ENCODE assay signal across 9 mouse cellular contexts in genomic region chr14:33959341-33959740, GRCm38 (mm10). TPM values are rescaled to one million over a fixed set of nuclear protein-coding genes. Genes with fewer than 3 reads are reported as not detected.
DNase-seq lines count a peak whose midpoint lies in the region; ATAC-seq and TF ChIP-seq lines count a peak whose summit lies in the region.
"Had no signal": no experiment of that assay in that cellular context is flagged by ENCODE, and none has a peak within 500 bp of the region (broad histone marks: within the 10 kb centered on the region; RNA-seq: fewer than 3 reads in every experiment).

No protein-coding gene starts in this region.

- no peaks in the 10 kb centered on the region for H3K27me3 ChIP-seq in hindbrain, embryonic 11.5 days (ENCODE audit: control insufficient read depth, insufficient read depth, low read length)
- H3K27me3 ChIP-seq in hindbrain, embryonic 12.5 days: no peaks in the 10 kb centered on the region
- H3K27me3 ChIP-seq in CH12.LX (replicated peaks): no peaks in the 10 kb centered on the region
- H3K27me3 ChIP-seq in midbrain, postnatal 0 days (ENCODE audit: insufficient read depth, low read length): no peaks in the 10 kb centered on the region

- no peak overlapping the region for H3K27ac ChIP-seq in hindbrain, embryonic 11.5 days (ENCODE audit: low read depth, low read length)
- no peak overlapping the region for H3K27ac ChIP-seq in hindbrain, embryonic 12.5 days
- H3K27ac ChIP-seq in CH12.LX (ENCODE audit: insufficient read depth, low read depth): no peak overlapping the region
- no peak overlapping the region for H3K27ac ChIP-seq in midbrain, postnatal 0 days (ENCODE audit: low read depth, low read length)
- H3K27ac ChIP-seq: limb, embryonic 13.5 days had no signal

- H3K79me2 ChIP-seq in CH12.LX (replicated peaks; ENCODE audit: control insufficient read depth, extremely low read depth, insufficient read depth, poor library complexity, severe bottlenecking): no peaks in the 10 kb centered on the region

- TF ChIP-seq POLR2A in CH12.LX (IDR thresholded peaks at IDR 0.05; ENCODE audit: low read depth, low read length): no peak
- no peak for TF ChIP-seq POLR2A in brain, embryonic 14.5 days (IDR thresholded peaks at IDR 0.05; ENCODE audit: borderline replicate concordance, extremely low read depth, insufficient read depth, insufficient read length, poor library complexity, severe bottlenecking)

- 12% methylated on average over 9 of the region's 9 CpGs for WGBS in hindbrain, embryonic 11.5 days
- 19% methylated on average over 9 of the region's 9 CpGs for WGBS in hindbrain, embryonic 12.5 days
- 14% methylated on average over 9 of the region's 9 CpGs for WGBS in large intestine, adult 2 months
- 21% methylated on average over 9 of the region's 9 CpGs for WGBS in midbrain, postnatal 0 days

- peak; percentile 74 to 80 for TF ChIP-seq CTCF in CH12.LX (conservative IDR thresholded peaks at IDR 0.05 in 1 of 2, IDR thresholded peaks at IDR 0.05 in 1 of 2; ENCODE audit: low read depth in 2 of 2, low read length in 2 of 2)
- TF ChIP-seq CTCF in brain, embryonic 14.5 days (IDR thresholded peaks at IDR 0.05; ENCODE audit: borderline replicate concordance, extremely low read depth, insufficient read depth, insufficient read length): peak; percentile 79
- peak; percentile 78 for TF ChIP-seq CTCF in midbrain, postnatal 0 days (IDR thresholded peaks at IDR 0.05)

- no peak for TF ChIP-seq EP300 in CH12.LX (IDR thresholded peaks at IDR 0.05; ENCODE audit: low read length)

- peak; percentile 78 for DNase-seq in hindbrain, embryonic 11.5 days (ENCODE audit: low spot score)
- peak; percentile 48 for DNase-seq in CH12.LX (ENCODE audit: extremely low read depth)
- peak; percentile 63 for DNase-seq in brain, embryonic 14.5 days (ENCODE audit: low read depth)
- DNase-seq in fibroblast of lung, adult 2 months (ENCODE audit: low read depth): peak; percentile 5
- peak; percentile 8 for DNase-seq in large intestine, adult 2 months (ENCODE audit: low read depth, low spot score)
- peak; percentile 72 for DNase-seq in midbrain, postnatal 0 days (ENCODE audit: low spot score)
- DNase-seq in spleen, adult 12 weeks (ENCODE audit: low spot score): no peak

- H3K4me1 ChIP-seq in hindbrain, embryonic 11.5 days (replicated peaks; ENCODE audit: control insufficient read depth, insufficient read depth, low read length): no peaks in the 10 kb centered on the region
- H3K4me1 ChIP-seq in hindbrain, embryonic 12.5 days: no peaks in the 10 kb centered on the region
- H3K4me1 ChIP-seq in CH12.LX (ENCODE audit: control insufficient read depth in 1 of 2, insufficient read depth in 2 of 2): 0 out of 4 replicates have a peak, but pooled peaks cover 0 to 3% of the 10 kb centered on the region in 2 experiments
- no peaks in the 10 kb centered on the region for H3K4me1 ChIP-seq in midbrain, postnatal 0 days (ENCODE audit: insufficient read depth, low read length)
- H3K4me1 ChIP-seq: limb, embryonic 13.5 days had no signal

- no peak overlapping the region for H3K4me2 ChIP-seq in hindbrain, embryonic 11.5 days (replicated peaks; ENCODE audit: low read depth, low read length)
- no peak overlapping the region for H3K4me2 ChIP-seq in hindbrain, embryonic 12.5 days (replicated peaks)
- H3K4me2 ChIP-seq in CH12.LX (ENCODE audit: insufficient read depth, low read depth, poor library complexity, severe bottlenecking): no peak overlapping the region
- H3K4me2 ChIP-seq in midbrain, postnatal 0 days (ENCODE audit: low read depth, low read length, poor library complexity, severe bottlenecking): no peak overlapping the region
- H3K4me2 ChIP-seq: limb, embryonic 13.5 days had no signal

- H3K4me3 ChIP-seq in hindbrain, embryonic 11.5 days (ENCODE audit: low read depth, low read length): no peak overlapping the region
- no peak overlapping the region for H3K4me3 ChIP-seq in hindbrain, embryonic 12.5 days
- H3K4me3 ChIP-seq in CH12.LX (replicated peaks in 1 of 3; ENCODE audit: low read depth in 2 of 3, low read length in 2 of 3, poor library complexity in 1 of 3): no peak overlapping the region
- no peak overlapping the region for H3K4me3 ChIP-seq in midbrain, postnatal 0 days (ENCODE audit: low read depth, low read length)
- H3K4me3 ChIP-seq: limb, embryonic 13.5 days had no signal

- no peak for ATAC-seq in hindbrain, embryonic 11.5 days (ENCODE audit: low FRiP score)
- ATAC-seq in hindbrain, embryonic 12.5 days (ENCODE audit: low FRiP score): no peak; the same call in 1 of the 2 replicates
- ATAC-seq in midbrain, postnatal 0 days (ENCODE audit: low FRiP score): no peak

- in situ Hi-C loops in CH12.LX (cut with MboI; ENCODE audit: low pct_ligation_motif_present, low pct_unique_long_range_greater_than_20kb, low sequenced_read_pairs): no loop called here

- H3K9me3 ChIP-seq in hindbrain, embryonic 11.5 days (ENCODE audit: control insufficient read depth, low read length): no peaks in the 10 kb centered on the region
- no peaks in the 10 kb centered on the region for H3K9me3 ChIP-seq in hindbrain, embryonic 12.5 days (replicated peaks)
- H3K9me3 ChIP-seq in CH12.LX (replicated peaks; ENCODE audit: low read length): no peaks in the 10 kb centered on the region
- no peaks in the 10 kb centered on the region for H3K9me3 ChIP-seq in midbrain, postnatal 0 days (ENCODE audit: low read length)
- H3K9me3 ChIP-seq: limb, embryonic 13.5 days had no signal

- dilution Hi-C loops in CH12.LX (cut with MboI; ENCODE audit: extremely low pct_ligation_motif_present, extremely low pct_unique_long_range_greater_than_20kb, low sequenced_read_pairs): no loop called here

- H3K9ac ChIP-seq in hindbrain, embryonic 11.5 days (ENCODE audit: low read depth, low read length): no peak overlapping the region
- no peak overlapping the region for H3K9ac ChIP-seq in hindbrain, embryonic 12.5 days
- H3K9ac ChIP-seq in CH12.LX (ENCODE audit: insufficient read depth, low read depth): no peak overlapping the region
- no peak overlapping the region for H3K9ac ChIP-seq in midbrain, postnatal 0 days (replicated peaks; ENCODE audit: low read length, poor library complexity, severe bottlenecking)
- H3K9ac ChIP-seq: limb, embryonic 13.5 days had no signal

- TF ChIP-seq RAD21 in CH12.LX (IDR thresholded peaks at IDR 0.05; ENCODE audit: low read depth, low read length): peak; percentile 57

- no peaks in the 10 kb centered on the region for H3K36me3 ChIP-seq in hindbrain, embryonic 11.5 days (ENCODE audit: control insufficient read depth, insufficient read depth, low read length)
- no peaks in the 10 kb centered on the region for H3K36me3 ChIP-seq in hindbrain, embryonic 12.5 days
- no peaks in the 10 kb centered on the region for H3K36me3 ChIP-seq in CH12.LX (replicated peaks in 1 of 2; ENCODE audit: control insufficient read depth in 1 of 2, insufficient read depth in 1 of 2, low read length in 1 of 2)
- H3K36me3 ChIP-seq in midbrain, postnatal 0 days (ENCODE audit: insufficient read depth, low read length): no peaks in the 10 kb centered on the region
- H3K36me3 ChIP-seq: limb, embryonic 13.5 days had no signal

RNA-seq across cellular contexts. Expression of gene Rbp3, which starts 5.5 kb away (rescaled TPM):
- polyA plus RNA-seq in hindbrain, embryonic 11.5 days (2014; fragmentation: Nextera tagmentation; extraction: Ambion mirVana): not detected in 2 replicates
- not detected in 2 replicates for polyA plus RNA-seq in hindbrain, embryonic 12.5 days (2016; fragmentation: Nextera tagmentation; extraction: Ambion mirVana)
- total RNA-seq in CH12.LX (2012; rRNA removed) (not detected in 2 replicates), CH12.LX (2014; rRNA removed) (not detected in 2 replicates)
- polyA plus RNA-seq in CH12.LX (2012; ENCODE audit: insufficient read length, low read depth): not detected in 2 replicates
- polyA plus RNA-seq in brain, embryonic 14.5 days (2012; rRNA removed): 0.01 TPM in 1 of 2 replicates, not detected in the other
- polyA plus RNA-seq in large intestine, adult 2 months (2012; rRNA removed): not detected in 2 replicates
- total RNA-seq in midbrain, postnatal 0 days (2014; rRNA removed): 0.16 and 0.47 TPM in 2 replicates
- polyA plus RNA-seq in midbrain, postnatal 0 days (2015; fragmentation: Nextera tagmentation; extraction: Ambion mirVana): 0.07 and 0.31 TPM in 2 replicates
- polyA plus RNA-seq: limb, embryonic 13.5 days had no signal

RNA-seq across cellular contexts. Expression of gene Gdf2, which starts 18.5 kb away (rescaled TPM):
- polyA plus RNA-seq in hindbrain, embryonic 11.5 days (2014; fragmentation: Nextera tagmentation; extraction: Ambion mirVana): 0.08 TPM in 1 of 2 replicates, not detected in the other
- polyA plus RNA-seq in hindbrain, embryonic 12.5 days (2016; fragmentation: Nextera tagmentation; extraction: Ambion mirVana): 0.06 TPM in 1 of 2 replicates, not detected in the other
- total RNA-seq in CH12.LX (2012; rRNA removed): not detected in 2 replicates
- not detected in 2 replicates for total RNA-seq in CH12.LX (2014; rRNA removed)
- not detected in 2 replicates for polyA plus RNA-seq in CH12.LX (2012; ENCODE audit: insufficient read length, low read depth)
- not detected in 2 replicates for polyA plus RNA-seq in brain, embryonic 14.5 days (2012; rRNA removed)
- polyA plus RNA-seq in large intestine, adult 2 months (2012; rRNA removed): not detected in 2 replicates
- 0.09 and 0.11 TPM in 2 replicates for total RNA-seq in midbrain, postnatal 0 days (2014; rRNA removed)
- polyA plus RNA-seq in midbrain, postnatal 0 days (2015; fragmentation: Nextera tagmentation; extraction: Ambion mirVana): not detected in 2 replicates
- polyA plus RNA-seq: limb, embryonic 13.5 days had no signal

RNA-seq across cellular contexts. Expression of gene Zfp488, which starts 19.2 kb away (rescaled TPM):
- 0.10 and 0.20 TPM in 2 replicates for polyA plus RNA-seq in hindbrain, embryonic 11.5 days (2014; fragmentation: Nextera tagmentation; extraction: Ambion mirVana)
- polyA plus RNA-seq in hindbrain, embryonic 12.5 days (2016; fragmentation: Nextera tagmentation; extraction: Ambion mirVana): 0.25 and 0.34 TPM in 2 replicates
- total RNA-seq in CH12.LX (2012; rRNA removed) (not detected in 2 replicates), CH12.LX (2014; rRNA removed) (not detected in 2 replicates)
- not detected in 2 replicates for polyA plus RNA-seq in CH12.LX (2012; ENCODE audit: insufficient read length, low read depth)
- polyA plus RNA-seq in brain, embryonic 14.5 days (2012; rRNA removed): 0.52 and 1.1 TPM in 2 replicates
- not detected in 2 replicates for polyA plus RNA-seq in large intestine, adult 2 months (2012; rRNA removed)
- 4.7 and 4.9 TPM in 2 replicates for total RNA-seq in midbrain, postnatal 0 days (2014; rRNA removed)
- polyA plus RNA-seq in midbrain, postnatal 0 days (2015; fragmentation: Nextera tagmentation; extraction: Ambion mirVana): 0.80 and 0.98 TPM in 2 replicates

RNA-seq across cellular contexts. Expression of gene Gdf10, which starts 36.0 kb away (rescaled TPM):
- polyA plus RNA-seq in hindbrain, embryonic 11.5 days (2014; fragmentation: Nextera tagmentation; extraction: Ambion mirVana): 9.5 and 10.6 TPM in 2 replicates
- polyA plus RNA-seq in hindbrain, embryonic 12.5 days (2016; fragmentation: Nextera tagmentation; extraction: Ambion mirVana): 17.8 and 23.7 TPM in 2 replicates
- not detected in 2 replicates for total RNA-seq in CH12.LX (2012; rRNA removed)
- not detected in 2 replicates for total RNA-seq in CH12.LX (2014; rRNA removed)
- polyA plus RNA-seq in CH12.LX (2012; ENCODE audit: insufficient read length, low read depth): not detected in 2 replicates
- 3.1 and 4.5 TPM in 2 replicates for polyA plus RNA-seq in brain, embryonic 14.5 days (2012; rRNA removed)
- polyA plus RNA-seq in large intestine, adult 2 months (2012; rRNA removed): 1.1 and 1.9 TPM in 2 replicates
- total RNA-seq in midbrain, postnatal 0 days (2014; rRNA removed): 5.3 and 13.3 TPM in 2 replicates
- 3.2 and 3.7 TPM in 2 replicates for polyA plus RNA-seq in midbrain, postnatal 0 days (2015; fragmentation: Nextera tagmentation; extraction: Ambion mirVana)

RNA-seq across cellular contexts. Expression of gene Gm30083, which starts 55.6 kb away (rescaled TPM):
- not detected in 2 replicates for polyA plus RNA-seq in hindbrain, embryonic 11.5 days (2014; fragmentation: Nextera tagmentation; extraction: Ambion mirVana)
- polyA plus RNA-seq in hindbrain, embryonic 12.5 days (2016; fragmentation: Nextera tagmentation; extraction: Ambion mirVana): not detected in 2 replicates
- not detected in 2 replicates for total RNA-seq in CH12.LX (2012; rRNA removed)
- not detected in 2 replicates for total RNA-seq in CH12.LX (2014; rRNA removed)
- not detected in 2 replicates for polyA plus RNA-seq in CH12.LX (2012; ENCODE audit: insufficient read length, low read depth)
- not detected in 2 replicates for polyA plus RNA-seq in brain, embryonic 14.5 days (2012; rRNA removed)
- polyA plus RNA-seq in large intestine, adult 2 months (2012; rRNA removed): not detected in 2 replicates
- total RNA-seq in midbrain, postnatal 0 days (2014; rRNA removed): not detected in 2 replicates
- polyA plus RNA-seq in midbrain, postnatal 0 days (2015; fragmentation: Nextera tagmentation; extraction: Ambion mirVana): not detected in 2 replicates
- polyA plus RNA-seq: limb, embryonic 13.5 days had no signal
